Mouse (Mus musculus) adrenal gland, postnatal 14 days (tissue): Measurements from ENCODE around the gene Camk2b. TPM values are rescaled to one million over a fixed set of nuclear protein-coding genes. Genes with fewer than 3 reads are reported as not detected.
"Not testable (repeated sequence)": the region's sequence is repeated elsewhere in the genome, so short reads cannot be mapped to it uniquely, and the experiment has no call there.

Experiments
- DNase-seq: peaks from one replicate; pipeline ENCODE4 v3.0.0; 2021; ENCODE audit warnings: mixed read lengths
- total RNA-seq: library from RNA; stranded (reverse); gene quantifications from 2 replicates; pipeline ENCODE4 v1.2.3, GENCODE M21; 2021

Camk2b gene
- total RNA-seq, 1 experiment from 2014 or later, result 14.8 TPM

- peak; percentile 58 for DNase-seq
These were observed 51.1 kb downstream of the Camk2b start for GRCm38 (mm10) chr11:6015011-6015431.

GRCm38 (mm10) chr11:6013359-6013758 lies 52.8 kb downstream of the Camk2b start:
- no peak for DNase-seq

- no peak for DNase-seq
These were observed 54.3 kb downstream of the Camk2b start for GRCm38 (mm10) chr11:6011879-6012278.

GRCm38 (mm10) chr11:6010751-6011482 lies 55.2 kb downstream of the Camk2b start:
- not testable (repeated sequence) for DNase-seq

- not testable (repeated sequence) for DNase-seq
These were observed 58.4 kb downstream of the Camk2b start for GRCm38 (mm10) chr11:6007779-6008128.

GRCm38 (mm10) chr11:6007010-6007778 lies 59.0 kb downstream of the Camk2b start:
- DNase-seq, result not testable (repeated sequence)

- not testable (repeated sequence) for DNase-seq
These were observed 59.7 kb downstream of the Camk2b start for GRCm38 (mm10) chr11:6006351-6007009.

- DNase-seq, result not testable (repeated sequence)
These were observed 60.7 kb downstream of the Camk2b start for GRCm38 (mm10) chr11:6005374-6006043.

- DNase-seq, result peak; percentile 51
These were observed 63.0 kb downstream of the Camk2b start for GRCm38 (mm10) chr11:6003046-6003639.

- DNase-seq, result no peak
These were observed 64.0 kb downstream of the Camk2b start for GRCm38 (mm10) chr11:6001981-6002649.

GRCm38 (mm10) chr11:6000961-6001682 lies 65.0 kb downstream of the Camk2b start:
- no peak for DNase-seq

GRCm38 (mm10) chr11:5999832-6000771 lies 66.1 kb downstream of the Camk2b start:
- peak; percentile 88 for DNase-seq

GRCm38 (mm10) chr11:5998472-5998871 lies 67.7 kb downstream of the Camk2b start:
- DNase-seq, result no peak

GRCm38 (mm10) chr11:5995989-5996388 lies 70.2 kb downstream of the Camk2b start:
- DNase-seq, result peak; percentile 92

- no peak for DNase-seq
These were observed 71.3 kb downstream of the Camk2b start for GRCm38 (mm10) chr11:5994880-5995279.

- no peak for DNase-seq
These were observed 72.0 kb downstream of the Camk2b start for GRCm38 (mm10) chr11:5994212-5994611.

- DNase-seq, result peak; percentile 70
These were observed 75.3 kb downstream of the Camk2b start for GRCm38 (mm10) chr11:5990910-5991309.

- DNase-seq, result no peak
These were observed 76.1 kb downstream of the Camk2b start for GRCm38 (mm10) chr11:5989954-5990593.

- no peak for DNase-seq
These were observed 78.0 kb downstream of the Camk2b start for GRCm38 (mm10) chr11:5988126-5988525.
